Mouse (Mus musculus) urinary bladder, postnatal 36 days (tissue): Measurements from ENCODE around the gene Gm9972.

ENCODE experiments used
- DNase-seq, 2 experiments: peaks; one replicate each; pipeline ENCODE4 v3.0.0; 2022; ENCODE audit warnings: low spot score in 2 of 2, mixed read lengths in 1 of 2

The Gm9972 gene

DNA sequence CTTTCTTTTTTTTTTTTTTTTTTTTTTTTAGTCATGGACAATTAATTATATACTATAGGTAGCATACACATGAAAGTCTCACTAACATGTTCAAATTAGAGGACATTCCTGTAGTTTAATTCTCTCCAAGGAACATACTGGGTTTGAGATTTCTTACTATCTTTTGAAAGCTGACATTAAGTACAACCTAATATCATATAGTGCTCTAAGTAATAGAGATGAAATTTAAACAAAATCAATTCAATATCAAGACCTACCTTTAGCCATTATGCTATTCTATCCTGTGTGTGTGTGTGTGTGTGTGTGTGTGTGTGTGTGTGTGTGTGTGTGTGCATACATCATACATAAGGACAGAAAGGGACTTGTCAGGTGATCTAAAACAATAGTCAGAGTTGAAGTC is at the start of gene Gm9972:
Gm9972 (plus strand) TSS at position 301 of the 400 bp plus-strand sequence.
- DNase-seq = no peak

DNA sequence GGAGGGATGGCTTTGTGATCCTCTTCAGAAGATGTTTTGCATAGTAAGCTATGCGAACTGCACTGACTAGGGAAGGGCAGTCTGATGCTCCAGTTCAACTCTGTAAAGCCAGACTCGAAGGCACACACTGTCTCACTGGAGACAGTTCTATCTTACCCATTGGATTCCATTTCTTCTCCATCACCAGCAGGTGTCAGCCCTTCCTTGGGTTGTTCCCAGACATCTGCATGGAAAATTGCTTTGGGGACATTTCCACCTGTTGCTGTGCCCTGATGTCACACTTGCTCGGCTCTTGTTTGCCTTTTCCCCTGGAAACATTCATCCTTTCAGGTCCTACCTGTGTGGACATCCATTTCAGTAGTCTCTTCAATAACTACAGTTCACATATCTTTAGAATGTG is 36.4 kb upstream of the Gm9972 start:
- DNase-seq = peak in 1 of 2 experiments; percentile 13

- DNase-seq = no peak
Observed at GRCm38 (mm10) chr11:43011941-43012340, 23.6 kb upstream of the Gm9972 start.

- no peak for DNase-seq
Observed at GRCm38 (mm10) chr11:43012980-43013379, 22.6 kb upstream of the Gm9972 start.

- no peak for DNase-seq
Observed at GRCm38 (mm10) chr11:43023109-43023688, 12.3 kb upstream of the Gm9972 start.

- DNase-seq = no peak
Observed at GRCm38 (mm10) chr11:43029813-43030212, 5.7 kb upstream of the Gm9972 start.

GRCm38 (mm10) chr11:43032141-43032540 is 3.4 kb upstream of the Gm9972 start:
- DNase-seq = no peak

- no peak for DNase-seq
Observed at GRCm38 (mm10) chr11:43045871-43046548, 10.5 kb downstream of the Gm9972 start.

- DNase-seq = no peak
Observed at GRCm38 (mm10) chr11:43049363-43049762, 13.8 kb downstream of the Gm9972 start.

DNA sequence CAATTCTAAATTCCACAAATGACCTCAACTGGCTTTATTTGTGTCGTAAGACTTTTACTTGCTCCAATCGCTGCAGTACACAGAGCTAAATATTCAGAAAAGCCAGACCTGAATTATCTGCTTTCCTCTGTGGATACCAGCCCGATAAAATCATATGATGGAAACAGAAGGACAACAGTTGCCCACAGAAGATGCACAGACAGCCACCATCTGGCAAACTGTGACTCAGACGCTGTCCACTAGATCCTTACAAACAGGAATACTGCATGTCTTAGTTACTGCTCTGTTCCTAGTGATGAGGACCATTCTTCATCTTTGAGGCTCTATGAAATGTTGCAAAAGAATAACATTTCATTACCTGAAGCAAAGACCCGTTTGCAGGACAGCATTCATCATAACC is 19.4 kb downstream of the Gm9972 start:
- DNase-seq = no peak

GRCm38 (mm10) chr11:43059437-43059970 is 24.0 kb downstream of the Gm9972 start:
- no peak for DNase-seq

GRCm38 (mm10) chr11:43062286-43062685 is 26.7 kb downstream of the Gm9972 start:
- DNase-seq = no peak

GRCm38 (mm10) chr11:43086309-43087050 is 50.9 kb downstream of the Gm9972 start:
- DNase-seq = no peak
